Mouse (Mus musculus): ENCODE data around the gene Csf2rb2. TPM values are rescaled to one million over a fixed set of nuclear protein-coding genes. Genes with fewer than 3 reads are reported as not detected.
"Not testable (repeated sequence)": the region's sequence is repeated elsewhere in the genome, so short reads cannot be mapped to it uniquely, and the experiment has no call there.

Csf2rb2 gene
- total and polyA plus RNA-seq, 2 experiments, result 0.37 to 1.1 TPM

- no peaks in the 10 kb centered on the region for H3K27me3 ChIP-seq (ENCODE audit: control insufficient read depth, insufficient read depth, low read length)
- no peak for DNase-seq (ENCODE audit: extremely low read depth, low read depth, low spot score)
- H3K27ac ChIP-seq (replicated peaks; ENCODE audit: insufficient read depth, low read depth, low read length), result no peak overlapping the region
- H3K4me3 ChIP-seq (ENCODE audit: insufficient read depth, low read depth, low read length), result no peak overlapping the region
- H3K9ac ChIP-seq (ENCODE audit: low read depth, low read length), result no peak overlapping the region
- no peak for TF ChIP-seq POLR2A (IDR thresholded peaks at IDR 0.05; ENCODE audit: extremely low read depth, insufficient read depth, low read length)
- TF ChIP-seq CTCF (IDR thresholded peaks at IDR 0.05; ENCODE audit: low read depth, low read length), result no peak
- WGBS, result 70% methylated on average over 13 of the region's 13 CpGs
- H3K79me2 ChIP-seq (ENCODE audit: control insufficient read depth, insufficient read depth, low read length), result no peaks in the 10 kb centered on the region
- H3K4me1 ChIP-seq (ENCODE audit: control insufficient read depth, insufficient read depth, low read length), result no peaks in the 10 kb centered on the region
- no peaks in the 10 kb centered on the region for H3K36me3 ChIP-seq (ENCODE audit: control insufficient read depth, insufficient read depth, low read length)
These were observed 44.7 kb downstream of the Csf2rb2 start for GRCm38 (mm10) chr15:78260668-78261333.

- DNase-seq (ENCODE audit: extremely low read depth, low read depth, low spot score), result peak; percentile 35
- Histone ChIP-seq H3K27ac (replicated peaks; ENCODE audit: insufficient read depth, low read depth, low read length) (peak overlapping the region; percentile 58), H3K36me3 (ENCODE audit: control insufficient read depth, insufficient read depth, low read length) (no peaks in the 10 kb centered on the region), H3K27me3 (ENCODE audit: control insufficient read depth, insufficient read depth, low read length) (no peaks in the 10 kb centered on the region), H3K9ac (ENCODE audit: low read depth, low read length) (no peak overlapping the region), H3K79me2 (ENCODE audit: control insufficient read depth, insufficient read depth, low read length) (no peaks in the 10 kb centered on the region), H3K4me1 (ENCODE audit: control insufficient read depth, insufficient read depth, low read length) (no peaks in the 10 kb centered on the region), H3K4me3 (ENCODE audit: insufficient read depth, low read depth, low read length) (no peak overlapping the region)
- 68% methylated on average over 10 of the region's 10 CpGs for WGBS
- no peak for TF ChIP-seq POLR2A (IDR thresholded peaks at IDR 0.05; ENCODE audit: extremely low read depth, insufficient read depth, low read length)
These were observed 47.2 kb downstream of the Csf2rb2 start for GRCm38 (mm10) chr15:78258246-78258865.

GRCm38 (mm10) chr15:78257326-78258050, 48.0 kb downstream of the Csf2rb2 start:
- TF ChIP-seq CTCF (IDR thresholded peaks at IDR 0.05; ENCODE audit: low read depth, low read length) (peak; percentile 74), POLR2A (IDR thresholded peaks at IDR 0.05; ENCODE audit: extremely low read depth, insufficient read depth, low read length) (no peak)
- Histone ChIP-seq H3K27me3 (ENCODE audit: control insufficient read depth, insufficient read depth, low read length) (no peaks in the 10 kb centered on the region), H3K9ac (ENCODE audit: low read depth, low read length) (no peak overlapping the region), H3K4me3 (ENCODE audit: insufficient read depth, low read depth, low read length) (no peak overlapping the region), H3K79me2 (ENCODE audit: control insufficient read depth, insufficient read depth, low read length) (no peaks in the 10 kb centered on the region), H3K27ac (replicated peaks; ENCODE audit: insufficient read depth, low read depth, low read length) (peak overlapping the region; percentile 58; the same call in 1 of the 2 replicates), H3K4me1 (ENCODE audit: control insufficient read depth, insufficient read depth, low read length) (no peaks in the 10 kb centered on the region), H3K36me3 (ENCODE audit: control insufficient read depth, insufficient read depth, low read length) (no peaks in the 10 kb centered on the region)
- 40% methylated on average over 7 of the region's 7 CpGs for WGBS
- DNase-seq (ENCODE audit: extremely low read depth, low read depth, low spot score), result peak; percentile 44

GRCm38 (mm10) chr15:78256602-78257259, 48.8 kb downstream of the Csf2rb2 start:
- H3K4me3 ChIP-seq (ENCODE audit: insufficient read depth, low read depth, low read length); H3K27me3 ChIP-seq (ENCODE audit: control insufficient read depth, insufficient read depth, low read length); H3K79me2 ChIP-seq (ENCODE audit: control insufficient read depth, insufficient read depth, low read length); H3K27ac ChIP-seq (replicated peaks; ENCODE audit: insufficient read depth, low read depth, low read length); DNase-seq (ENCODE audit: extremely low read depth, low read depth, low spot score); H3K9ac ChIP-seq (ENCODE audit: low read depth, low read length); H3K4me1 ChIP-seq (ENCODE audit: control insufficient read depth, insufficient read depth, low read length); H3K36me3 ChIP-seq (ENCODE audit: control insufficient read depth, insufficient read depth, low read length): not testable (repeated sequence)

GRCm38 (mm10) chr15:78254751-78255150, 50.8 kb downstream of the Csf2rb2 start:
- no peaks in the 10 kb centered on the region for H3K79me2 ChIP-seq (ENCODE audit: control insufficient read depth, insufficient read depth, low read length)
- peak; percentile 46 for TF ChIP-seq CTCF (IDR thresholded peaks at IDR 0.05; ENCODE audit: low read depth, low read length)
- TF ChIP-seq POLR2A (IDR thresholded peaks at IDR 0.05; ENCODE audit: extremely low read depth, insufficient read depth, low read length), result no peak
- no peaks in the 10 kb centered on the region for H3K36me3 ChIP-seq (ENCODE audit: control insufficient read depth, insufficient read depth, low read length)
- H3K27me3 ChIP-seq (ENCODE audit: control insufficient read depth, insufficient read depth, low read length), result no peaks in the 10 kb centered on the region
- H3K4me1 ChIP-seq (ENCODE audit: control insufficient read depth, insufficient read depth, low read length), result no peaks in the 10 kb centered on the region
- H3K27ac ChIP-seq (replicated peaks; ENCODE audit: insufficient read depth, low read depth, low read length), result no peak overlapping the region
- H3K4me3 ChIP-seq (ENCODE audit: insufficient read depth, low read depth, low read length), result no peak overlapping the region
- WGBS, result 29% methylated on average over 20 of the region's 20 CpGs
- peak; percentile 15 for DNase-seq (ENCODE audit: extremely low read depth, low read depth, low spot score)
- no peak overlapping the region for H3K9ac ChIP-seq (ENCODE audit: low read depth, low read length)
